Mouse (Mus musculus) embryonic fibroblast, embryonic 13.5 days (primary cell): ENCODE data around the gene Zc3h12b.

Source experiments
- CTCF ChIP-seq: IDR thresholded peaks from 2 replicates; pipeline ENCODE4 v1.5.1; 2011; ENCODE audit warnings: mild to moderate bottlenecking, control low read depth, low read length, moderate library complexity, borderline replicate concordance; ENCODE audit not compliant: insufficient read depth
- POLR2A ChIP-seq: IDR thresholded peaks from 2 replicates; pipeline ENCODE4 v1.6.1; 2011; ENCODE audit warnings: low read depth, mild to moderate bottlenecking, control low read depth, low read length, moderate library complexity

DNA sequence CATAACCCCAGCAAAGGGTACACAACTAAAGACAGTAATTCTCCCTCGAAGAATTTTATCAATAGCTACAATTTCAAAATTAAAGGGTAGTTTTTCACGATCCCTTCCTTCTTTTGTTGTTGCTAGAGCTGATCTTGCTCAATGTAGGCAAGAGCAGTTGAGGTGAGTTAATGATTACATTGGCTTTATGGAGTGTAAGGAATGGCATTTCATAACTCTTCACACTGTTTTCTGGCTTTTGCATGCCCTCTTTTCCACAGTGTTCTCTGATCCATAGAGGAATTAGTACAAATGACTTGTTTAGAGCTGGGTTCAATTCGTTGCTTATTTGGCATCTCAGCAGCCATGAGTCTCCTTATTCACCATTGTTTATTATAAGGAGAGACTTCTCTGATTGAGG lies 84.4 kb downstream of the Zc3h12b start:
- TF ChIP-seq CTCF (no peak), POLR2A (no peak)
